Mouse (Mus musculus) MEL (cell line): ENCODE measurements around the gene Iqcc. TPM values are rescaled to one million over a fixed set of nuclear protein-coding genes. Genes with fewer than 3 reads are reported as not detected.

Experiments used
- DNase-seq: peaks from one replicate; pipeline ENCODE4 v3.0.0; 2011; ENCODE audit warnings: low read depth, low spot score
- H3K27ac ChIP-seq: 2 replicates; pipeline ENCODE4 v1.5.1; 2012; ENCODE audit warnings: low read depth, mild to moderate bottlenecking, control low read depth, low read length, moderate library complexity; ENCODE audit not compliant: control insufficient read depth
- H3K27me3 ChIP-seq, 2 experiments: fragments of 150-350 bp in 1 of 2; sonication (generic) in 1 of 2; 2 replicates each; pipeline ENCODE4 v1.6.1; 2012; ENCODE audit warnings: low read length in 2 of 2, mild to moderate bottlenecking in 2 of 2, improper control_type of control experiment in 1 of 2, moderate library complexity in 1 of 2; ENCODE audit not compliant: insufficient read depth in 2 of 2, control insufficient read depth in 1 of 2
- H3K36me3 ChIP-seq, 2 experiments: 2 replicates each; pipeline ENCODE4 v1.6.1; 2012 to 2014; ENCODE audit warnings: low read length in 2 of 2, improper control_type of control experiment in 1 of 2, inconsistent platforms in 1 of 2, mild to moderate bottlenecking in 1 of 2; ENCODE audit not compliant: insufficient read depth in 2 of 2, control insufficient read depth in 1 of 2
- H3K4me1 ChIP-seq, 2 experiments: fragments of 150-350 bp in 1 of 2; sonication (generic) in 1 of 2; 2 replicates each; pipeline ENCODE4 v1.6.1; 2012; ENCODE audit warnings: low read length in 2 of 2, improper control_type of control experiment in 1 of 2, mild to moderate bottlenecking in 1 of 2; ENCODE audit not compliant: insufficient read depth in 2 of 2, control insufficient read depth in 1 of 2
- H3K4me3 ChIP-seq, 2 experiments: fragments of 150-350 bp in 1 of 2; sonication (generic) in 1 of 2; 2 replicates each; pipeline ENCODE4 v1.5.1; 2012; ENCODE audit warnings: low read depth in 2 of 2, low read length in 2 of 2, mild to moderate bottlenecking in 2 of 2, moderate library complexity in 2 of 2, control low read depth in 1 of 2, improper control_type of control experiment in 1 of 2; ENCODE audit not compliant: control insufficient read depth in 1 of 2, insufficient read depth in 1 of 2
- H3K79me2 ChIP-seq: 2 replicates; pipeline ENCODE4 v1.6.1; 2012; ENCODE audit warnings: mild to moderate bottlenecking, low read length, moderate library complexity; ENCODE audit not compliant: control insufficient read depth, poor library complexity, insufficient read depth
- H3K9ac ChIP-seq: 2 replicates; pipeline ENCODE4 v1.6.1; 2012; ENCODE audit warnings: low read depth, mild to moderate bottlenecking, control low read depth, low read length, moderate library complexity; ENCODE audit not compliant: control insufficient read depth, poor library complexity, severe bottlenecking
- H3K9me3 ChIP-seq: fragments of 150-350 bp; sonication (generic); replicated peaks from 2 replicates; pipeline ENCODE4 v1.6.1; 2012; ENCODE audit warnings: mild to moderate bottlenecking, low read length, improper control_type of control experiment, moderate library complexity; ENCODE audit not compliant: insufficient read depth
- BHLHE40 ChIP-seq: IDR thresholded peaks from 2 replicates; pipeline ENCODE4 v1.6.1; 2012; ENCODE audit warnings: low read depth, mild to moderate bottlenecking, inconsistent platforms, low read length, improper control_type of control experiment, borderline replicate concordance
- CHD2 ChIP-seq: IDR thresholded peaks from 2 replicates; pipeline ENCODE4 v1.6.1; 2011; ENCODE audit warnings: low read length, improper control_type of control experiment
- ETS1 ChIP-seq: IDR thresholded peaks from 2 replicates; pipeline ENCODE4 v1.6.1; 2012; ENCODE audit warnings: low read depth, mild to moderate bottlenecking, inconsistent platforms, low read length, improper control_type of control experiment, moderate library complexity
- GATA1 ChIP-seq: IDR thresholded peaks from 2 replicates; pipeline ENCODE4 v1.6.1; 2011; ENCODE audit warnings: low read depth, low read length, improper control_type of control experiment
- JUND ChIP-seq: IDR thresholded peaks from 2 replicates; pipeline ENCODE4 v1.6.1; 2011; ENCODE audit warnings: low read depth, mild to moderate bottlenecking, improper control_type of control experiment, low read length
- MAFK ChIP-seq: IDR thresholded peaks from 2 replicates; pipeline ENCODE4 v1.6.1; 2011; ENCODE audit warnings: low read depth, mild to moderate bottlenecking, low read length, improper control_type of control experiment, borderline replicate concordance
- MAX ChIP-seq: IDR thresholded peaks from 2 replicates; pipeline ENCODE4 v1.6.1; 2011; ENCODE audit warnings: low read length, improper control_type of control experiment
- MYC ChIP-seq: IDR thresholded peaks from 2 replicates; pipeline ENCODE4 v1.6.1; 2011; ENCODE audit warnings: low read depth, mild to moderate bottlenecking, low read length, improper control_type of control experiment, moderate library complexity
- NELFE ChIP-seq: IDR thresholded peaks from 2 replicates; pipeline ENCODE4 v1.6.1; 2011; ENCODE audit warnings: low read depth, low read length, improper control_type of control experiment
- POLR2AphosphoS2 ChIP-seq: IDR thresholded peaks from 2 replicates; pipeline ENCODE4 v1.6.1; 2011; ENCODE audit warnings: low read length, improper control_type of control experiment
- POLR2AphosphoS5 ChIP-seq: IDR thresholded peaks from 2 replicates; pipeline ENCODE4 v1.6.1; 2012; ENCODE audit warnings: low read depth, borderline replicate concordance, mild to moderate bottlenecking, inconsistent platforms, low read length, moderate library complexity, mixed read lengths
- RAD21 ChIP-seq: IDR thresholded peaks from 2 replicates; pipeline ENCODE4 v1.6.1; 2011; ENCODE audit warnings: mild to moderate bottlenecking, low read depth, low read length, improper control_type of control experiment
- RCOR1 ChIP-seq: IDR thresholded peaks from 2 replicates; pipeline ENCODE4 v1.6.1; 2012; ENCODE audit warnings: low read depth, mild to moderate bottlenecking, inconsistent platforms, low read length, improper control_type of control experiment
- TCF12 ChIP-seq: IDR thresholded peaks from 2 replicates; pipeline ENCODE4 v1.6.1; 2014; ENCODE audit warnings: low read depth, mild to moderate bottlenecking, inconsistent platforms, low read length, improper control_type of control experiment, moderate library complexity
- ZMIZ1 ChIP-seq: IDR thresholded peaks from 2 replicates; pipeline ENCODE4 v1.6.1; 2012; ENCODE audit warnings: low read depth, mild to moderate bottlenecking, inconsistent platforms, low read length, improper control_type of control experiment, moderate library complexity
- polyA plus RNA-seq, 2 experiments: library from polyadenylated mRNA; stranded (reverse) in 1 of 2; unstranded in 1 of 2; fragments of >175 nt in 1 of 2; fragments of >200 nt in 1 of 2; gene quantifications; 2 replicates each; pipeline versions ENCODE4 v1.2.1 to v1.2.4; 2012; ENCODE audit warnings: low replicate concordance in 2 of 2, low read depth in 1 of 2; ENCODE audit not compliant: insufficient read length in 2 of 2, insufficient read depth in 1 of 2, missing spikeins in 1 of 2
- total RNA-seq: library from RNA; depleted of rRNA; stranded (reverse); fragments of 300-350 nt; gene quantifications from 2 replicates; pipeline ENCODE4 v1.2.3, GENCODE M21; 2012

Gene Iqcc
- total and polyA plus RNA-seq, 3 experiments = 13.6 to 18.5 TPM; not detected in 1

DNA sequence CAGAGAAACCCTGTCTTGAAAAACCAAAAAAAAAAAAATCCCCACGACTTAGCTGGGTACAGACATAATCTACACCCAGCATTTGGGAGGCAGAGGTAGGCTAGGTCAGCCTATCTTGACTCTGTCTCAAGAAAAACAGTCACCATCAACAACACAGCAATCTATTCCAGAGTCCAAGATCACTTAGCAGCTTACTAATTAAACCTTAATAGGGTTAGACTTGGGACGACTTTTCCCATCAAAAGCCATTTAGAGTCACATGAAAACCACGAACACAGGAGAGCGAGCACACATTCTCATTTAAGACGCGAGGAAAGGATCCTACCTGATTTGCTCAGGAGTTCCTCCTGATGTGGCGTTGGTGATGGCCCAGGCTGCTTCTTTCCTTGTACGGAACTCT is 31.5 kb upstream of the Iqcc start:
- Histone ChIP-seq H3K27me3 (no peaks in the 10 kb centered on the region), H3K27ac (no peak overlapping the region), H3K4me1 (no peaks in the 10 kb centered on the region), H3K9me3 (no peaks in the 10 kb centered on the region), H3K4me3 (no peak overlapping the region), H3K9ac (no peak overlapping the region), H3K79me2 (no peaks in the 10 kb centered on the region), H3K36me3 (peaks cover 0 to 14% of the 10 kb centered on the region in 2 experiments; a peak in 2 of 4 replicates)
- TF ChIP-seq GATA1 = no peak
- TF ChIP-seq RAD21 = no peak
- TF ChIP-seq BHLHE40 = no peak
- no peak for TF ChIP-seq ZMIZ1
- TF ChIP-seq MAFK = no peak
- TF ChIP-seq ETS1 = no peak
- TF ChIP-seq MYC = no peak
- TF ChIP-seq NELFE = no peak
- TF ChIP-seq MAX = no peak
- no peak for TF ChIP-seq CHD2
- DNase-seq = no peak

- Histone ChIP-seq H3K9me3 (no peaks in the 10 kb centered on the region), H3K27me3 (no peaks in the 10 kb centered on the region), H3K4me1 (no peaks in the 10 kb centered on the region), H3K36me3 (peaks cover 0 to 14% of the 10 kb centered on the region in 2 experiments; a peak in 2 of 4 replicates), H3K4me3 (no peak overlapping the region), H3K79me2 (no peaks in the 10 kb centered on the region), H3K27ac (no peak overlapping the region), H3K9ac (no peak overlapping the region)
- no peak for TF ChIP-seq POLR2AphosphoS2
- TF ChIP-seq JUND = no peak
- TF ChIP-seq MAX = no peak
- TF ChIP-seq RCOR1 = no peak
- no peak for TF ChIP-seq RAD21
- DNase-seq = no peak
Measured at GRCm38 (mm10) chr4:129648656-129649055, 29.8 kb upstream of the Iqcc start.

- Histone ChIP-seq H3K4me1 (peaks cover 0 to 3% of the 10 kb centered on the region in 2 experiments; a peak in 1 of 4 replicates), H3K9me3 (no peaks in the 10 kb centered on the region), H3K27ac (no peak overlapping the region), H3K9ac (no peak overlapping the region), H3K79me2 (peaks cover 4% of the 10 kb centered on the region), H3K27me3 (no peaks in the 10 kb centered on the region), H3K36me3 (peaks cover 0 to 4% of the 10 kb centered on the region in 2 experiments; a peak in 2 of 4 replicates), H3K4me3 (no peak overlapping the region)
- TF ChIP-seq TCF12 (no peak), POLR2AphosphoS5 (no peak), ETS1 (no peak), POLR2AphosphoS2 (no peak)
- DNase-seq = no peak
Measured at GRCm38 (mm10) chr4:129645204-129645603, 26.3 kb upstream of the Iqcc start.
